Mouse (Mus musculus) adrenal gland, adult 8-10 months (tissue): ENCODE results near the gene Kcnj10. TPM values are rescaled to one million over a fixed set of nuclear protein-coding genes. Genes with fewer than 3 reads are reported as not detected.

ENCODE experiments used
- DNase-seq: peaks from one replicate; pipeline ENCODE4 v3.0.0; 2022
- total RNA-seq, 4 experiments: library from RNA; stranded (reverse); gene quantifications; 2 replicates each; pipeline ENCODE4 v1.2.4; 2022

The Kcnj10 gene
- total RNA-seq, 4 experiments from 2014 or later = 1.0 to 2.6 (median 1.7) TPM

DNA sequence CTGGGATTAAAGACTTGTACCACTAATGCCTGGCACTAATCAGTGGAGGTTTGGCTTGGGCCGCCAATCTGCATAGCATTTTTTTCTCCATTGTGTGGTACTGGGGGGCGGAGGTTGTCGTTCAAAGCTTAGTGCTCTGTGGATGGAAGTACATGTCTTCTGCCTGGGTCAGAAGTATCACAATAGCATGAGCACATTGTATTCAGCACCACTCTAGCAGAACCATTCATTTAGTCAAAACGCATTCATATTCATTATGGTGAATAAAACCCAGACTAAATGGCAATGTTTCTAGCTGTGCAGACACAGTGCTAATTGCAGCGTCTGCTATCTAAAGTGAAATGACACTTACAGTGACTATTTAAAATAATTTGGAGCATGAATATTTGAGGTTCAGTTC is 46.2 kb downstream of the Kcnj10 start:
- DNase-seq = no peak

DNA sequence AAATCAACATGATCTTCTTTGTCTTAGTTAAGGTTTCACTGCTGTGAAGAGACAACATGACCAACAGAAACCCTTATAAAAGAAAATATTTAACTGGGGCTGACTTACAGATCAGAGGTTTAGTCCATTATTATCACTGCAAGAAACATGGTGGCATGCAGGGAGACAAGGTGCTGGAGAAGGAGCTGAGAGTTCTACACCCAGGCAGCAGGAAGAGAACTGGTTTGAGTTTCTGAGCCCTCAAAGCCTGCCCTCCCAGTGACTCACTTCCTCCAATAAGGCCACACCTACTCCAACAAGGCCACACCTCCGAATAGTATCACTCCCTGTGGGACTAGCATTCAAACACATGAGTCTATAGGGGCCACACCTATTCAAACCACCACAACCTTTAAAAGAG is 49.8 kb downstream of the Kcnj10 start:
- no peak for DNase-seq

DNA sequence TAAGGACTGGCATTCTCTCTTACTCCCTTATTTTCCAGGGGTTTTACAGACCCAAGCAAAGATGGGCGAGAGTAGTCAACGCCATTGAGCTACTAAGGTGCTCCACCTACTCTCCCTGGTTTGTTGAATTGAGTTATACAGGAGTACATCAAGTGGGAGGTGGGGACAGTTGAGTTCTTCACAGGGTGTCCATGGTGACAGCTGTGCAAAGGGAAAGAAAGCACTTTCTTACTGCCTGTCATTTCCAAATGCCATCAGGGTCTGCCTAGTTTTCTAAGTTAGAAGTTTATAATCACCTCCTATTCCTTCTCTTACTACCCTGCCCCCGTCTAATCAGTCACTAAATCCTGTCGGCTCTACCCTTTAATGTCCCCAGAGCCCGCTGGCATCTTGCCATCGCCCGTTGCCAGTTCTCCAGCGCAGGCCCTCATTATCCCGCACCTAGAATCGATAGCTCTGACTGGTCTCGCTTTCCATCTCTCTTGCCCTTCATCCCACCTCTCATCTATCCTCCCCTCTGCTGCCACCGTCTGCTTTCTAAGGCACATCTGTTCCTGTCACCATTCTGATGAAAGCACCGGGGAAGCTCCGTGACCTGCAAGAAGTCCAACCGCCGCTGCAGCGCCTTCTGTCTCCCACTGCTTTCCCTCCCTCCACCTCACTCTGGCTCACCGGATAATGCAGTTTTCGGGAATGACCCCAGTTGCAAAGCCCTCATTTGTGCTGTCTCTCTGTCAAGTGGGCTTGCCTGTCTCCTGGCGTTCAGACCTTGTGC is 51.0 kb downstream of the Kcnj10 start:
- DNase-seq = no peak

DNA sequence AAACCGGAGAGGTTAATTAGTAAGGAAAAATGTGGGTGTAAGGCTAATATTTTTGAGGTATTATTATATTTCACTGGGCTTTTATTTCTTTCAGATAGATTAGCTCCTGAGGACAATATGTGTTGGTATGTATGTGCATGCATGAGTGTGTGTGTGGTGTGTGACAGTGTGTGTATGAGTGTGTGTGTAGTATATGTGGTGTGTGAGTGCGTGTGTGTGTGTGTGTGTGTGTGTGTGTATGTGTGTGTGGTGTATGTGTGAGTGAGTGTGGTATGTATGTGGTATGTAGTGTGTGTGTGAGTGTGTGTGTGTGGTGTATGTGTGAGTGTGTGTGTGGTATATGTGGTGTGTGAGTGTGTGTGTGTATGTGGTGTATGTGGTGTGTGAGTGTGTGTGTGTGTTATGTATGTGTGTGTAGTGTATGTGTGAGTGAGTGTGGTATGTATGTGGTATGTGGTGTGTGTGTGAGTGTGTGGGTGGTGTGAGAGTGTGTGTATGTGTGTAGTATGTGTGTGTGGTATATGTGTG is 51.7 kb downstream of the Kcnj10 start:
- DNase-seq = no peak

DNA sequence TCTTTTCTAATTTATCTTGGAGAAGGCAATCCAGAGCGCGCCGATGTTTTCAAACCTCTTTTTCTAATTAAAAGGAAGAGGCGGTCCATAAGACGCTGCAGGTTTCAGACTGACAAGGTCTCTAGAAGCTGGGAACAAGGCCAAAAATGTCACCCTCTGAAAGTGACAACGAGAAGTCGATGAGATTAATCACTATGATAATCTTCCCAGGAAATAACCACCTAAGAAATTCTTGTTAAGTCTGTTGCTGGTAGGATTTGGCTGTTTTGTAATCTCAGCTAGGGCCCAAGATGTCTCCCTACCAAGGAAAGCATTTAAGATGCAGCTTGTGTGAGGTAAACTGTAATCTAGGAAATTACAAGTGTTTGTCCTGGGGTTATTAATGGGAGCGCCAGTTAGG is 52.7 kb downstream of the Kcnj10 start:
- DNase-seq = no peak

- DNase-seq = no peak
Measured at GRCm38 (mm10) chr1:172396996-172397752, 56.2 kb downstream of the Kcnj10 start.

- no peak for DNase-seq
Measured at GRCm38 (mm10) chr1:172406077-172406706, 65.2 kb downstream of the Kcnj10 start.

DNA sequence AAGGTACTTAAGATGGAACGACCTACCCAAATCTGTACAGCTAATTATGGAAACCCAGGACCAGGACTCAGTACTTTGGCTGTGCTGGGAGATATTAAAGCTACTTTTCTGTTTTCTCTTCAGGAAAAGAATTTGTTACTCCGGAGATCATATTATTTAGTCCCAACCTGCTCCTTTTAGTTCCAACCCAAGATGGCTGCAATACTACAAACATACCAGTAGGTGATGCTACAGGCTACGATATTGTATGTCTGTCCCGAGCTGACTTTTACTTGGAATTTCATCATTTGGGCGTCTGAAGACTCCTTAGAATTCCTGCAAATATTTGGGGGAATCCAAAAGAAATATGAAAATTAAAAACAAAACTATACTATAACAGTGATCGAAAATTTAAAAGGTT is 68.0 kb downstream of the Kcnj10 start:
- no peak for DNase-seq

DNA sequence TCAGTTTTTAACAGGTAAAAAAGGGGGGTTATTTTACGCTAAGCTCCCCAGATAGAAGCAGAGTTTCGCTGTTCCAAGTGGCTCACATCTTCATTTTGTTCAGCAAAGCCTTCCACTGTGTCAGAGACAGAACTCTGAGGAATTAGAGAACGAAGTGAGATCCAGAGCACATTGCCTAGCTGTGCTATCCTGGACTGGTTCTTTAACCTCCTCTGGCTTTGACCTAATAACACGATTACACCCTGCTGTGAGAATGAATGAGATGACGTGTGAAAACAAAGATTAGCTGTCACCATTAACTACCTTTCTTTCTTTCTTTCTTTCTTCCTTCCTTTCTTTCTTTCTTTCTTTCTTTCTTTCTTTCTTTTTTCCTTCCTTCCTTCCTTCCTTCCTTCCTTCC is 68.4 kb downstream of the Kcnj10 start:
- no peak for DNase-seq

GRCm38 (mm10) chr1:172410806-172411205 is 69.8 kb downstream of the Kcnj10 start:
- DNase-seq = no peak

- peak; percentile 30 for DNase-seq
Measured at GRCm38 (mm10) chr1:172412204-172412603, 71.2 kb downstream of the Kcnj10 start.

GRCm38 (mm10) chr1:172413491-172414230 is 72.7 kb downstream of the Kcnj10 start:
- no peak for DNase-seq

DNA sequence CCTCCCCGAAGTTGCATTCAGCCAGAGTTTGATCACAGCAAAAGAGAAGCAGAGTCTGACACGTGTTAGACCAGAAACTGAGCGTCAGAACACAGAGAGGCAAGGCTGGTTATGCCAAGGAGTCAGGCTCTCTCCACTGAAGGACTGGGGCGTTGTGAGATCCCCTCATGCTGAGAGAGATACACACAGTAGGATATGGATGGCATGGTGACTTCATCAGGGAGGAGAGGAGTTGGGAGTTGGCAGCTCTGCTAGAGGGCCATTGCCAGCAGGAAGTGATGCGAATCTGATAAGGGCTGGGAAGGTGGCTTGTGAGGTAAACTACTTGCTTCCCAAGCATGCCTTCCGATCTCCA is 73.2 kb downstream of the Kcnj10 start:
- no peak for DNase-seq

GRCm38 (mm10) chr1:172415061-172415460 is 74.1 kb downstream of the Kcnj10 start:
- DNase-seq = no peak

DNA sequence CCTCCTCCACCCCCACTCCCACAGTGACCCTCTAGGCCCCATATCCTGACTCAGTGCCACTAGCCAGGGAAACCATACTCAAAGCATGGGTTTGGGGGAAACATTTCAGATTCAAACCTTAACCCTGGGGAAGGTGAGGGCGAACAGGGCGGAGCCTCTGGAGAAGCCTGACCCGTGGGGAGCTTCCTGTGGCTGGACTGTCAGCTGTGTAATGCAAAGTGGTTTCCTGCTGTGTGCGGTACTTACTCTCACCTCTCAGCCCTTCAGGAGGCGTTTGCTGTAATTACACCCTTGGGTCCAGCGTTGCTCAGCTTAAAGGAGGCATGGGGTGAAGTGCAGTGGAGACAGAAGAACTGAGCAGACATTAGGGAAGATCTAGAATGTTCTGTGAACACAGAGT is 77.2 kb downstream of the Kcnj10 start:
- DNase-seq = no peak

DNA sequence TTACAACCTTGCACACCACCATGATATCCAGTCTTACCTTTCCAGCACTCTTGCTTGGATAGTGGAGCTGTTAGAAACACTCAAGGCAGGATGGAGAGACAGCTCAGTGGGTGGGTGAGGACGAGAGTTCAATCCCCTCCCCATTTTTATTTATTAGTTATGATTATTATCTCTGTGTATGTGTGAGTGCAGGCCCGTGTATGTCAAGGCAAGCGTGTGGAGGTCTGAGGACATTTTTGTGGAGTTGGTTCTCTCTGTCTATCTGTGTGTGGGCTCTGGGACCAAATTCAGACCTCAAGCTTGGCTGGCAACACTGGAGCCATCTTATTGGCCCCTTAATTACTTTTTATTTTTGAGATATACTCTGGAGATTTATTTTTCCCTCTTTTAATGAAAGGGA is 77.6 kb downstream of the Kcnj10 start:
- no peak for DNase-seq

GRCm38 (mm10) chr1:172420181-172420580 is 79.2 kb downstream of the Kcnj10 start:
- no peak for DNase-seq

DNA sequence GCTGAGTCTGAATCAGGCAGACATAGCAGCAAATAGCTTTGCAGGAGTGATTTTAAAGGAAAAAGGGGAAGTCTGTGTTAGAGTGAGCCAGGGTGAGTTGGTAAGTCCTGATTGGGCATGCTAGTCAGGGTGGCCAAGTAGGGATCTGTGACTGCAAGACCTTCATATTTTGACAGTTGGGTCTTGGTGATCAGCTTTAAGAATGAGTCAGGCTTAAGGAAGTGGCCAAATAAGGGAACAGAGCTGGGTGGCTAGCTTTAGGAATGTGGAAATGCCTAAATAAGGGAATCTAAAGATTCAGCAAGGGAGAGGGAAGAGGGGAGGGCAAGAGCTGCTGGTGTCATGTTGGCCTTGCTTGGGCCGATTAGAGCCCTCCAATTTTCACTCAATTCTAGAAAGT is 82.4 kb downstream of the Kcnj10 start:
- no peak for DNase-seq
